Mouse (Mus musculus) kidney, adult 10 weeks (tissue): ENCODE results near the gene Tuba1a. TPM values are rescaled to one million over a fixed set of nuclear protein-coding genes. Genes with fewer than 3 reads are reported as not detected.

Experiments used
- polyA plus RNA-seq: library from polyadenylated mRNA; stranded (reverse); fragments of 350-450 nt; fragmentation: Illumina TruSeq; extraction: RNeasy Lipid Tissue Mini Kit (QIAGEN cat#74804); gene quantifications from one replicate; pipeline ENCODE4 v1.2.3, GENCODE M21; 2014; ENCODE audit warnings: low read depth, low replicate concordance

Tuba1a gene
- polyA plus RNA-seq = 20.8 TPM

DNA sequence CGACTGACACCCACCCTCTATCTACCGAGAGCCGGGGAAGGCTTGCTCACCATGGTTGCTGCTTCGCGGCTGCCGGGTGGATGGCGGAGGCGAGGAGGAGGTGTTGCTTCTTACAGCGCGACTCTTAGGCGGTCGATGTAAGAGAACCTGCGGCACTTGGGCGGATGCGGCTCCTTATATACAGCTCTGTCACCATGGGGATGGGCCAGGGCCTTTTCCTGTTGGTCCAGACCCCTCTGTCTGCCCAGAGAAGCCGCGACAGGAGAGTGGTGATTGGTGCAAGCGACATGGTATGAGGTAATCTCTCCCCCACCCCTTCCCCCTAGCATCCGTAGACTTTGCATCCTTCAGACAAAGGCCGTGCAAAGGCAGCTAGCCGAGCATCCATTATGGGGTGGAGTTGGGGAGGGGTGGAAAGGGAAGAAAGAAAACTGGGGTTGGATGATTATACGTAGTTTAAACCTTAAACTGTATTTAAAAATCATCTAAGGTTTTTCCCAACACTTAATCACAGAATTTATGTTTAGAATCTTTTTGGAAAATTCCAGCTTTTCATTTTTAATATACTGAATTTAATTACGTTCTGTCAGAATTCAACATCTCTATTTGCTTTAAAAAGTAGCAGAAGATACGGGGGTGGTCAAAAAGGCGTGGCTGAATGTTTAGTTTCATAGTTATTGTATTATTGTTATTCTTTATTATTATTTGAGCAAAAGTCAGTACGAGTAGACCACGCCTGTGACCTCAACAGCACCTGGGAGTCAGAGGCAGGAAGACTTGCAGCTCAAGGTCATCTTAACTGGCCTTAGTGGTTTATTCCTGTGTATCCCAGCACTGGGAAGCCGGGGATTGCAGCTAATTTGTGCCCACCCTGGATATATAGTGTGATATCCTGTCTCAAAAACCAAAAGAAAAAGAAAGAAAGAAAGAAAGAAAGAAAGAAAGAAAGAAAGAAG lies at the start of gene Tuba1a, which contains the start of gene Gm49450:
TSS of gene Tuba1a (minus strand) at position 303 of the 956 bp plus-strand sequence.
TSS of gene Gm49450 (minus strand) at position 151 of the 956 bp plus-strand sequence.

DNA sequence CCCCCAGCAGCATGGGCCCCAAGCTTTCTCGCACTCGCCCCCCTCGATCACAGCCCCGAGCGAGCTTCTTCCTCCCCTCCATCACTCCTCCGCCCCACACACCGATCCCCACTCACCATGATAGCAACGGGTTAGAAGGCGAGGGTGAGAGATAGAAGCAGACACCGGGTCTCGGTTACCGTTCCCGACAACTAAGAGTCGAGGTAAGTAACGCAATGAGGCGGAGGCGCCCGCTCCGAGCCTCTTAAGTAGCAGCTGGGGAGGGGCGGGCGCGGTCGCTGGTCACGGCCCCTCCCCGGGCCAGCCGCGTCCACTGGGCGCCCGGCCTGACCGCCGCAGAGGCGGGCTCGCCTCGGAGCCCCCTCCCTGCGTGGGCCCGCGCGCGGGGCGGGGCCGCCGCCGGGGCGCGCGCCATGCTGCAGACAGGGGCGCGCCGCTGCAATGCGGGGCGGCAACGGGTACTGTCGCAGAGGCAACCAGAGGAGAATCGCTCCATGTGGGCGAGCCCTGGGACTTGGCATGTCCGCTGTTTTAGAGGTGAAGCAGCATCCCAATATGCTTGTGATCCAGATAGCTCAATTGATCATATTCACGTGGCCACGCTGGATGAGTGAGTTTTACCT lies 19.2 kb downstream of the Tuba1a start, which contains the start of gene Tuba1b:
TSS of gene Tuba1b (minus strand) at position 349 of the 623 bp plus-strand sequence.

DNA sequence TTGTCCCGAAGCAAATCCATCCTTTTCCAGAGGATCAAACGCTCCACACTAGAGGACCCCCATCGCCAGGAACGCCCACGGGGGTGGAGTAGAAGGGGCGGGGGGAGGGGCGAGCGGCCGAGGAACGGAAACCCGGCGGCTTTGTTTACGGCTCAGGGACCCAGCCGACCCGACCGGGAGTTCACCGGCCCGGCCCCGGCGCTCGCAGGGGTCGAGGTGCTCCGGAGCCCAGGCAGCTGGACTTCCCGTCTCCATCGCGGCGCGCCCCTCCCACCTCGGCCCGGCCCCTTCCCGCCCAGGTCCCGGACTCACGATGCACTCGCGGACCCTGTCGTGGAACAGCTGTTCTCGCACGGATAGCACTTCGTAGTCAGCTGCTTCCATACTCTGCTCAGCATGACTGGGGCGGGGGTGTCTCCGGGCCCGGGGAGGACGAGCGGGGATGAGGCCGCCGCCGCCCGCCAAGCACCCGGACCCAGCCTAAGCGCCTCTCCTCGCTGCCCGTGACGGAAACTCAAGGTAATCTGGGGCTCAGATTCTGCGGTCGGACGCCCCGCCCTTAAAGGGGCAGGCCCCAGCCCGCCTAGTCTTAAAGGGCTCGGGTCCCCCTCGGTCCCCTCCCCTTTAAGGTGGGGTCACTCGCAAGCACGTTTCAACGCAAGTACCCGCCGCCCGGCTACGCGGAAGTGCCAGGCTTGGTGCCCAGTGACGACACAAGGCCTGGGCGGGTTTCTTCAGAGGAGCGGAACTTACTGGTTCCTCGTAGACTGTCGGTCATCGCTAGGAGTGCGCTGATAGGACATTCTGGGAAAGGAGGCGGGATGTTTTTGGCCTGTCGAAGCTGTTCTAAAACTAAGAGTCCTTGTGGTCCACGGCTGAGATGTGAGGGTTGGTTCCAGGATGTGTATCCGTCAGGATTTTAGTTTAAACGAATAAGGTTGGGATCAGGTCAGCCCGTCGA lies 35.7 kb downstream of the Tuba1a start, which contains the start of gene Lmbr1l:
TSS of gene Lmbr1l (minus strand) at position 694 of the 961 bp plus-strand sequence.

Other genes starting within 250 kb of the Tuba1a start
- 0.69 TPM for gene Ccdc65, start 245.5 kb downstream of the Tuba1a start, polyA plus RNA-seq
- not detected for gene Fkbp11, start 225.5 kb downstream of the Tuba1a start, polyA plus RNA-seq
- gene Arf3, start 190.5 kb downstream of the Tuba1a start, polyA plus RNA-seq = 32.6 TPM
- gene Wnt10b, start 175.6 kb downstream of the Tuba1a start, polyA plus RNA-seq = not detected
- not detected for gene Wnt1, start 163.8 kb downstream of the Tuba1a start, polyA plus RNA-seq
- 2.7 TPM for gene Ddn, start 144.2 kb downstream of the Tuba1a start, polyA plus RNA-seq
- 54.5 TPM for gene Prkag1, start 122.2 kb downstream of the Tuba1a start, polyA plus RNA-seq
- 1.3 TPM for gene Kmt2d, start 82.5 kb downstream of the Tuba1a start, polyA plus RNA-seq
- 4.1 TPM for gene Rhebl1, start 59.2 kb downstream of the Tuba1a start, polyA plus RNA-seq
- 0.24 TPM for gene Dhh, start 55.2 kb downstream of the Tuba1a start, polyA plus RNA-seq
- 4.0 TPM for gene Lmbr1l, start 35.5 kb downstream of the Tuba1a start, polyA plus RNA-seq
- 20.2 TPM for gene Tuba1b, start 19.1 kb downstream of the Tuba1a start, polyA plus RNA-seq
- gene Gm49450, start 152 bp downstream of the Tuba1a start, polyA plus RNA-seq = not detected
- gene Tuba1c, start 76.2 kb upstream of the Tuba1a start, polyA plus RNA-seq = 7.2 TPM
- not detected for gene Prph, start 101.5 kb upstream of the Tuba1a start, polyA plus RNA-seq
- not detected for gene Troap, start 120.9 kb upstream of the Tuba1a start, polyA plus RNA-seq
- gene C1ql4, start 134.1 kb upstream of the Tuba1a start, polyA plus RNA-seq = not detected
- 12.7 TPM for gene Dnajc22, start 139.5 kb upstream of the Tuba1a start, polyA plus RNA-seq
- gene Spats2, start 172.2 kb upstream of the Tuba1a start, polyA plus RNA-seq = 22.5 TPM